Mouse (Mus musculus) stomach, postnatal 0 days (tissue): ENCODE results near the gene Lmnb2. TPM values are rescaled to one million over a fixed set of nuclear protein-coding genes. Genes with fewer than 3 reads are reported as not detected.

Experiments used
- ATAC-seq: fragments of 200-750 bp; cut with Nextera tagmentation; 2 replicates; pipeline ENCODE4 v1.8.0; 2017; ENCODE audit not compliant: low FRiP score, low TSS enrichment
- DNase-seq: peaks from one replicate; pipeline ENCODE4 v3.0.0-alpha.2; 2016; ENCODE audit warnings: low spot score
- H3K27ac ChIP-seq: fragments of 300-500 bp; sonication (generic); replicated peaks from 2 replicates; pipeline ENCODE4 v1.5.1; 2014; ENCODE audit warnings: mild to moderate bottlenecking, control low read depth
- H3K27me3 ChIP-seq: fragments of 300-500 bp; sonication (generic); 2 replicates; pipeline ENCODE4 v1.6.1; 2014; ENCODE audit warnings: low read length; ENCODE audit not compliant: control insufficient read depth, insufficient read depth
- H3K36me3 ChIP-seq: fragments of 300-500 bp; sonication (generic); 2 replicates; pipeline ENCODE4 v1.6.1; 2014; ENCODE audit warnings: low read length, mixed read lengths; ENCODE audit not compliant: control insufficient read depth, insufficient read depth
- H3K4me1 ChIP-seq: fragments of 300-500 bp; sonication (generic); replicated peaks from 2 replicates; pipeline ENCODE4 v1.6.1; 2014; ENCODE audit warnings: antibody characterized with exemption; ENCODE audit not compliant: control insufficient read depth, insufficient read depth
- H3K4me2 ChIP-seq: fragments of 300-500 bp; sonication (generic); replicated peaks from 2 replicates; pipeline ENCODE4 v1.6.1; 2014; ENCODE audit warnings: low read depth, mild to moderate bottlenecking, control low read depth, moderate library complexity
- H3K4me3 ChIP-seq: fragments of 300-500 bp; sonication (generic); 2 replicates; pipeline ENCODE4 v1.5.1; 2014; ENCODE audit warnings: low read depth, low read length, control low read depth
- H3K9ac ChIP-seq: fragments of 300-500 bp; sonication (generic); 2 replicates; pipeline ENCODE4 v1.6.1; 2014; ENCODE audit warnings: mild to moderate bottlenecking, low read length, control low read depth, mixed read lengths
- H3K9me3 ChIP-seq: fragments of 300-500 bp; sonication (generic); 2 replicates; pipeline ENCODE4 v1.6.1; 2016; ENCODE audit warnings: low read length; ENCODE audit not compliant: control insufficient read depth
- CTCF ChIP-seq: IDR thresholded peaks from 2 replicates; pipeline ENCODE4 v1.5.1; 2016; ENCODE audit warnings: antibody characterized with exemption, low read depth, mild to moderate bottlenecking, moderate library complexity
- EP300 ChIP-seq: optimal IDR thresholded peaks from 2 replicates; pipeline ENCODE3; 2016; ENCODE audit warnings: antibody characterized with exemption
- WGBS: fragments of 180-500 bp; shearing (Covaris S2); extraction: QIAGEN DNeasy Blood & Tissue Kit; methylation state at CpG from one replicate; pipeline ENCODE4 v1.1.7; 2014; 5-methylcytosine and 5-hydroxymethylcytosine counted together
- polyA plus RNA-seq: library from polyadenylated mRNA; unstranded; fragments of >200 nt; fragmentation: Nextera tagmentation; extraction: Ambion mirVana; gene quantifications from 2 replicates; pipeline ENCODE4 v1.2.1, GENCODE M21; 2015

Gene Lmnb2
- polyA plus RNA-seq, 1 experiment from 2014 or later = 12.4 TPM

DNA sequence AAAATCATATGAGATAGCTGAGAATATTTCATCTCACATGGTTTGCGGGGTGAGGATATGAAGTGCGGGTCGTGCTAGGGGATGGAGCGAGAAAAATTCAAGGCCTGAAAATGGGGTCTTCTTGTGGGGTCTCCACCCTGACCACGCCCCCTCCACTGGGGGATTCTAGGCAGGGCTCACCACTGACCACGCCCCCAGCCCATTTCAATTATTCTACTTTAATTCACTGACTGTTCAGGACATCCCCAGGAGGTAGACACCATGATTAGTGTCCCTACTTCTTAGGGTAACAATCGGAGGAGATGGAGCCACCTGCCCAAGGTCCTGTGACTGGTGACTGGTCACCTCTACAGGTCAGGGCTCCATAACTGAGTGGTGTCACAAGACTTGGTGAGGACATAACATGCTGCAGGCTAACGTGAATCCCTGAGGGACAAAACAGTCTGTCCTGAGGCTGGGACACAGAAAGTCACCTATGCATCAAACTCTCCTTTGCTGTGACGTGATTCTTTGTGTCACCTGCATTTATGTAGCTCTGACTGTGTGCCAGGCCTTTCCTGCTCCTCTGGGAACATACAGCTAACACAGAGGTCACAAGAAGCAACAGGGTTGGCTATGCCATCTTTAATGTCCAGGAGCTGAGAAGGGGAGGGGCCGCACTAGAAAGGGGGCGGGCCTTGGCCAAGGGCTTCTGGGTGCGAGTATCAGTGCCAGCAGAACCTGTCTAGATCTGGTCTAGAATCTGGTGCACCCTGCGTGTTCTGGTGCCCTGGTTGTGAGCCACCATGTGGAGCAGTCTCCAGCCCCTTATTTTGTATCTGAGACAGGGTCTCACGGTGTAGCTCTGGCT is 16.3 kb upstream of the Lmnb2 start:
- no peak for ATAC-seq
- H3K27ac ChIP-seq = peak overlapping the region; percentile 18; the same call in 1 of the 2 replicates

DNA sequence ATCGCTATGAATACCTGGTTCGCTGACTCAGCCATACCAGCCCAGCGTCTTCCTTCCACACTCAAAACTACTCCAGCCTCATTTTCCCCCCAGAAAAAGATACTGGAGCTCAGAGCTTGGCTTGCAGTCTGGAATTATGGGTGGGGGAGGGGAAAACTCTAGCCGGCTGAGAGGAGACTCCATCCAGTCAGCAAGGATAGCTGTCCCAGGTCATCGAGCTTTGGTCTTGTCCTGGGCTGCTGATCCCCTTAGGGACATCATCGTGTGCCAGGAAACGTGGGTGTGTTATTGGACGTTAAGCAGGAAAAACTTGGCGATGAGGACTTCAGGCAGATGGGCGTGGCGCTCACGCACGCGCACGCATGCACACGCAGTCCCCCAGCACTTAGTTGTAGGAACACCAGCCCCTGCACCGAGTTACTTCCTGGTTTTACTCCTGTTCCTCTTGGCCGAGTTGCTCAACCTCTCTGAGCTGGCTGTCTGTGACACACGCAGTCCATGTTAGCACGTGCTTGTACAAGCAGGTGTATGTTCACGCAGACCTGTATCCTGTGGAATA is 15.5 kb upstream of the Lmnb2 start:
- DNase-seq (peak; percentile 68), ATAC-seq (no peak)
- Histone ChIP-seq H3K9me3 (no peaks in the 10 kb centered on the region), H3K27me3 (no peaks in the 10 kb centered on the region), H3K4me1 (peaks cover 37% of the 10 kb centered on the region), H3K4me2 (peak overlapping the region; percentile 94), H3K4me3 (peak overlapping the region; percentile 12; the same call in 1 of the 2 replicates), H3K36me3 (no peaks in the 10 kb centered on the region), H3K27ac (peak overlapping the region; percentile 75), H3K9ac (peak overlapping the region; percentile 18)
- WGBS = 4% methylated on average over 21 of the region's 21 CpGs
- peak; percentile 50 for TF ChIP-seq EP300
- TF ChIP-seq CTCF = no peak

More for the DNA sequence above, 16.3 kb upstream of the Lmnb2 start:
- Histone ChIP-seq H3K36me3 (no peaks in the 10 kb centered on the region), H3K9me3 (no peaks in the 10 kb centered on the region), H3K9ac (no peak overlapping the region), H3K4me2 (0 out of 2 replicates have a peak overlapping the region, but pooled peaks have one; percentile 94), H3K4me1 (peaks cover 45% of the 10 kb centered on the region), H3K4me3 (no peak overlapping the region), H3K27me3 (no peaks in the 10 kb centered on the region)
- TF ChIP-seq CTCF = no peak
- no peak for TF ChIP-seq EP300
- 54% methylated on average over 14 of the region's 14 CpGs for WGBS
- DNase-seq = no peak

DNA sequence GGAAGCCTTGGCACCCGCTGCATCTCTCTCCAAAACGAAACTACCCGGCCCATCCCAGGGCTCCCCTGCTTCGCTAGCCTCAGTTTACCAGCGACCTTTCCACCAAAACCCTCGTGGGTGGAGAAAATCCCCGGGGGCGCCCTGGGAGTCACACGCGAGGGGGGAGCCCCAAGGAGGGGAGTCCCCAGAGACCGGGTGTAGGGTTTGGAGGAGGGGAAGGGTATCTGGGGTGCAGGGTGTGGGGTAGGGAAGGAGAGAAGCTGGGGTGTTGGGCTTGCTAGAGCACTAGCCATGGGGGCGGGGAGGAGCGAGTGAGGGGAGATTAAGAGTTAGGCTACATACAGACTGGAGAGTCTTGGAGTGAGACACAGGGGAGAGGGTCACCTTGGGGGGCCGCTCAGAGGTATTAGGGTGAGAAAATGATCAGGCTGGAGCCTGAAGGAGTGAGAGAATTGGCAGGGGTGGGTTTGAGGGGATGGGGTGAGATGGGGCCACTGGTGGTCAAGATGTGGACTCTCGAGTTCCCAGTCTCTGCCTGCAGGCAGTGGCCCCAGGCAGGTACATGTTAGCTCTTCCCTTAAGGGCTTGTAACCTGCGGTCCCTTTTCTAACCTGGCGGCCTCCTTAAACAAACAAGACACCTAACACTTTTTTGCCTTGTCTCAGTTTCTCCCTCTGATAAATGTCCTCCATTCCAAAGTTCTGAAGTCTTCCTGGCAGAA is 14.8 kb upstream of the Lmnb2 start:
- no peaks in the 10 kb centered on the region for H3K36me3 ChIP-seq
- H3K27ac ChIP-seq = peak overlapping the region; percentile 75
- H3K4me1 ChIP-seq = peaks cover 31% of the 10 kb centered on the region
- 3% methylated on average over 17 of the region's 17 CpGs for WGBS
- peak overlapping the region; percentile 81 for H3K4me3 ChIP-seq
- no peak for ATAC-seq
- DNase-seq = peak; percentile 45
- TF ChIP-seq CTCF = no peak
- no peak for TF ChIP-seq EP300
- H3K9ac ChIP-seq = peak overlapping the region; percentile 18
- H3K27me3 ChIP-seq = no peaks in the 10 kb centered on the region
- H3K4me2 ChIP-seq = peak overlapping the region; percentile 94
- no peaks in the 10 kb centered on the region for H3K9me3 ChIP-seq

DNA sequence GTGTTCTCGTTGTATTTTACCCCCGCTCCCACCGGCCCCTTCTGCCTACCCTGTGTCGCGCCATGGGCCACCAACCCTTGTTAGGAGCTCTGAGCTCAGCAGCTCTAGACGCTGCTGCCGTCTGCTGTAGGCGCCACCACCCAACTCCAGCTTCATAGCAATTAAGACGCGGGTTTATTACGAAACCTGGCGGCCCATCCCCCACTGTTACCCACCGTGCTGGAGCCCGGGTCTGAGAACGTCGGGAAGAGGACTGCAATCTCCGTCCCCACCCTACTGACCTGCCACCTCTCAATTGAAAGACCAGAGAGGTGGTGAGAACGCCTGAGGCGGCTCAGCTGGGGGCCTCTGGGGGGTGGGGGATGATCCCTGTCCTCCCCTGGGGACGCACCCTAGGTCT is 14.2 kb upstream of the Lmnb2 start:
- no peaks in the 10 kb centered on the region for H3K27me3 ChIP-seq
- peaks cover 24% of the 10 kb centered on the region for H3K4me1 ChIP-seq
- H3K4me2 ChIP-seq = peak overlapping the region; percentile 94
- peak overlapping the region; percentile 85 for H3K9ac ChIP-seq
- 6% methylated on average over 20 of the region's 20 CpGs for WGBS
- H3K36me3 ChIP-seq = no peaks in the 10 kb centered on the region
- peak overlapping the region; percentile 75 for H3K27ac ChIP-seq
- H3K9me3 ChIP-seq = no peaks in the 10 kb centered on the region
- peak overlapping the region; percentile 81 for H3K4me3 ChIP-seq
- peak; percentile 55 for DNase-seq
- no peak for TF ChIP-seq EP300
- no peak for TF ChIP-seq CTCF
- ATAC-seq = no peak

DNA sequence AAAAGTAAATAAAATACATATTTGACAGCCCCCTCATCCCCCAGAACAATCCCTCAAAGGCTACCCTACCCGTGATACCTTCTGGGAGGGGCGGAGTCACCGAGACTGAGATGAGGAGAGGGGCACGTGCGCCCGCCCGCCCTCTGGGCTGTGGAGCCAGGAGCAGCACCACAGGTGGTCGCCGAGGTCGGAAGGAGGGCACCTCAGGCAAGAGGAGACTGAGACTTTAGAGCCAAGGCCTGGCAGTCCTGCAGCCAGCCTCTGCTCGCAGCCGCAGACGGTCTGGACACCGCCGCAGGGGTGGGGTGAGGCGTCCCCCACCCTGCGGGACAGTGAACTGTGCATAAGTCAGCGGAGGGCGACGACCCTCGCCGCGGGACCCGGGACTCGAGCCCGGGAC is 13.7 kb upstream of the Lmnb2 start:
- Histone ChIP-seq H3K4me1 (peaks cover 19% of the 10 kb centered on the region), H3K9ac (peak overlapping the region; percentile 85; the same call in 1 of the 2 replicates), H3K4me2 (peak overlapping the region; percentile 94), H3K27me3 (no peaks in the 10 kb centered on the region), H3K27ac (peak overlapping the region; percentile 75), H3K9me3 (no peaks in the 10 kb centered on the region), H3K4me3 (peak overlapping the region; percentile 81), H3K36me3 (no peaks in the 10 kb centered on the region)
- WGBS = 11% methylated on average over 26 of the region's 26 CpGs
- no peak for DNase-seq
- ATAC-seq = no peak
- TF ChIP-seq CTCF = no peak
- no peak for TF ChIP-seq EP300
